ENCODE assay signal across 11 mouse cellular contexts in the genomic region with DNA sequence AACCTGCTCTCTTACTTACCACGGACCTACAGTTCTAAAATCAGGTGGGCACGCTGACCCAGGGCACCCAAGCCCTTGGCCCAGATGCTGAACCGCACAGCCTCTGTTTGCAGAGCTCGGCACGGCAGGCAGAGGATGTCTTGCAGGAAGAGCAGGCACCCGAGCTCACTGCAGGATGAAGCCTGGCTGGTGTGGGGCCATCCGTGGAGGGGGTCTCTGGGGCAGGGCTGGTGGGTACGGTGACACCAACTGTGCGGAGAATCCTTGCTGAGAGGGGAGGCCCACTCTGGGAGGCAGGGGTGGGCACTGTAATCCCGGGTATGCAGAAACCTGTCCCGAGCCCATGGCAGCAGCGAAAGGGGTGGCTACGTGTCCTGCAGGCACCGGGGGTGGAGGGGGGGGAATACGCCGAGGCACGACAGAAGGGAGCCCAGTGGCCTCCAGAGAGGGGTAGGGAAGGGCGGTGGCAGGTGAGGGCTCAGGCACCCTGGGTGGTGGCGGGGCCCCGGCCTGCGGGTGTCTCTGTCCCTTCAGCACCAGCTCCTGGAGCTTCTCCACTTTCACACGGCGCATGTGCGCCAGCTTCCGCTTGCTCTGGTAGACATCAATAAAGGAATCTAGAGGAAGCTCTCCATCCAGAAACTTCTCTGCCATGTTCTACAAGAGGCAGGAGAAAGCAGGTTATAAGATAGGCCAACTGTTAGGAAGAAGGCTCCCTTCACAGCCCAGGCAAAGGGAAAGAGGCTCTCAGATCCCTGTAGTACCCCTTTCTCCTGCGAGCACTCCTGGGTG. TPM values are rescaled to one million over a fixed set of nuclear protein-coding genes. Genes with fewer than 3 reads are reported as not detected.
A peak's percentile ranks its signal among the peaks of the same experiment; 100 is the strongest.
DNase-seq lines count a peak whose midpoint lies in the region; ATAC-seq and TF ChIP-seq lines count a peak whose summit lies in the region.
"Had no signal": no experiment of that assay in that cellular context is flagged by ENCODE, and none has a peak within 500 bp of the region (broad histone marks: within the 10 kb centered on the region; RNA-seq: fewer than 3 reads in every experiment).

No protein-coding gene starts in this region.

- 82% methylated on average over 26 of the region's 26 CpGs for WGBS in heart, postnatal 0 days
- 88% methylated on average over 26 of the region's 26 CpGs for WGBS in liver, embryonic 12.5 days (ENCODE audit: insufficient replicate concordance)
- 90% methylated on average over 26 of the region's 26 CpGs for WGBS in liver, embryonic 11.5 days
- WGBS in stomach, postnatal 0 days = 82% methylated on average over 25 of the region's 26 CpGs

- H3K36me3 ChIP-seq in heart, postnatal 0 days (replicated peaks; ENCODE audit: control insufficient read depth, insufficient read depth, low read length) = peaks cover 53% of the 10 kb centered on the region
- peaks cover 87% of the 10 kb centered on the region for H3K36me3 ChIP-seq in liver, embryonic 12.5 days
- peaks cover 39% of the 10 kb centered on the region for H3K36me3 ChIP-seq in liver, embryonic 11.5 days (ENCODE audit: control insufficient read depth, insufficient read depth, low read length)
- peaks cover 31% of the 10 kb centered on the region for H3K36me3 ChIP-seq in stomach, postnatal 0 days (ENCODE audit: control insufficient read depth, insufficient read depth, low read length)

- no peak overlapping the region for H3K9ac ChIP-seq in heart, postnatal 0 days (replicated peaks; ENCODE audit: low read depth, low read length)
- no peak overlapping the region for H3K9ac ChIP-seq in liver, embryonic 12.5 days
- H3K9ac ChIP-seq in liver, embryonic 11.5 days (ENCODE audit: low read depth, low read length) = no peak overlapping the region
- no peak overlapping the region for H3K9ac ChIP-seq in stomach, postnatal 0 days (ENCODE audit: low read length)

- TF ChIP-seq CTCF in heart, postnatal 0 days (IDR thresholded peaks at IDR 0.05; ENCODE audit: low read depth) = no peak
- TF ChIP-seq CTCF in stomach, postnatal 0 days (IDR thresholded peaks at IDR 0.05; ENCODE audit: low read depth) = no peak

- H3K4me3 ChIP-seq in heart, postnatal 0 days (ENCODE audit: low read depth, low read length) = no peak overlapping the region
- no peak overlapping the region for H3K4me3 ChIP-seq in liver, embryonic 12.5 days
- H3K4me3 ChIP-seq in liver, embryonic 11.5 days (ENCODE audit: low read depth, low read length) = no peak overlapping the region
- no peak overlapping the region for H3K4me3 ChIP-seq in stomach, postnatal 0 days (ENCODE audit: low read depth, low read length)
- H3K4me3 ChIP-seq: megakaryocyte, embryonic 14.5 days had no signal

- no peak overlapping the region for H3K4me2 ChIP-seq in heart, postnatal 0 days (ENCODE audit: low read depth, low read length)
- no peak overlapping the region for H3K4me2 ChIP-seq in liver, embryonic 12.5 days
- no peak overlapping the region for H3K4me2 ChIP-seq in liver, embryonic 11.5 days
- no peak overlapping the region for H3K4me2 ChIP-seq in stomach, postnatal 0 days (replicated peaks; ENCODE audit: low read depth)

- peaks cover 20% of the 10 kb centered on the region for H3K4me1 ChIP-seq in heart, postnatal 0 days (ENCODE audit: control insufficient read depth, insufficient read depth)
- peaks cover 34% of the 10 kb centered on the region for H3K4me1 ChIP-seq in liver, embryonic 12.5 days
- peaks cover 19% of the 10 kb centered on the region for H3K4me1 ChIP-seq in liver, embryonic 11.5 days (replicated peaks; ENCODE audit: control insufficient read depth, insufficient read depth, low read length)
- H3K4me1 ChIP-seq in stomach, postnatal 0 days (replicated peaks; ENCODE audit: control insufficient read depth, insufficient read depth) = peaks cover 3% of the 10 kb centered on the region; the same call in 1 of the 2 replicates

- no peak for TF ChIP-seq EP300 in heart, postnatal 0 days (IDR thresholded peaks at IDR 0.05; ENCODE audit: low read depth)
- no peak for TF ChIP-seq EP300 in stomach, postnatal 0 days (optimal IDR thresholded peaks at IDR 0.05)

- peak; percentile 65 for DNase-seq in cerebellum, adult 9-10 months
- DNase-seq in cerebellum, adult 8-10 months = no peak
- no peak for DNase-seq in heart, postnatal 0 days (ENCODE audit: low spot score)
- DNase-seq in heart, adult 9 months (ENCODE audit: low spot score in 2 of 2) = no peak
- no peak for DNase-seq in liver, embryonic 11.5 days (ENCODE audit: low spot score)
- DNase-seq in stomach, postnatal 0 days (ENCODE audit: low spot score) = no peak
- no peak for DNase-seq in lung, adult 18-20 months
- DNase-seq: lung, adult 2 months; thymus, adult 2 months had no signal

- no peak for ATAC-seq in heart, postnatal 0 days (ENCODE audit: insufficient read depth, low read depth)
- ATAC-seq in liver, embryonic 12.5 days = no peak
- no peak for ATAC-seq in liver, embryonic 11.5 days (replicated peaks; ENCODE audit: low FRiP score)
- no peak for ATAC-seq in stomach, postnatal 0 days (ENCODE audit: low FRiP score, low TSS enrichment)

- H3K9me3 ChIP-seq in heart, postnatal 0 days (replicated peaks; ENCODE audit: control insufficient read depth, low read length) = no peaks in the 10 kb centered on the region
- H3K9me3 ChIP-seq in liver, embryonic 12.5 days (replicated peaks) = no peaks in the 10 kb centered on the region
- H3K9me3 ChIP-seq in liver, embryonic 11.5 days (ENCODE audit: control insufficient read depth, low read length) = no peaks in the 10 kb centered on the region
- no peaks in the 10 kb centered on the region for H3K9me3 ChIP-seq in stomach, postnatal 0 days (ENCODE audit: control insufficient read depth, low read length)
- H3K9me3 ChIP-seq: megakaryocyte, embryonic 14.5 days had no signal

- H3K27ac ChIP-seq in heart, postnatal 0 days (ENCODE audit: low read depth) = peak overlapping the region; percentile 12; the same call in 1 of the 2 replicates
- peak overlapping the region; percentile 29; the same call in 1 of the 2 replicates for H3K27ac ChIP-seq in liver, embryonic 12.5 days
- no peak overlapping the region for H3K27ac ChIP-seq in liver, embryonic 11.5 days (ENCODE audit: low read depth, low read length)
- H3K27ac ChIP-seq in stomach, postnatal 0 days (replicated peaks) = peak overlapping the region; percentile 58

- H3K27me3 ChIP-seq in heart, postnatal 0 days (ENCODE audit: control insufficient read depth, insufficient read depth, low read length) = no peaks in the 10 kb centered on the region
- H3K27me3 ChIP-seq in liver, embryonic 12.5 days (replicated peaks) = no peaks in the 10 kb centered on the region
- no peaks in the 10 kb centered on the region for H3K27me3 ChIP-seq in liver, embryonic 11.5 days (replicated peaks; ENCODE audit: control insufficient read depth, insufficient read depth, low read length)
- no peaks in the 10 kb centered on the region for H3K27me3 ChIP-seq in stomach, postnatal 0 days (ENCODE audit: control insufficient read depth, insufficient read depth, low read length)
- H3K27me3 ChIP-seq: megakaryocyte, embryonic 14.5 days had no signal

RNA-seq across cellular contexts. Expression of a gene that starts 25.8 kb away (rescaled TPM):
- 51.4 and 59.6 TPM in 2 replicates for total RNA-seq in heart, postnatal 0 days (2014; rRNA removed; ENCODE audit: low replicate concordance)
- polyA plus RNA-seq in heart, postnatal 0 days (2015; fragmentation: Nextera tagmentation; extraction: Ambion mirVana) = 44.5 and 55.7 TPM in 2 replicates
- polyA plus RNA-seq in liver, embryonic 12.5 days (2016; fragmentation: Nextera tagmentation; extraction: Ambion mirVana) = 20.9 and 21.8 TPM in 2 replicates
- 31.3 TPM in 2 replicates for polyA plus RNA-seq in liver, embryonic 11.5 days (2014; fragmentation: Nextera tagmentation; extraction: Ambion mirVana)
- 31.0 and 35.8 TPM in 2 replicates for polyA plus RNA-seq in stomach, postnatal 0 days (2015; fragmentation: Nextera tagmentation; extraction: Ambion mirVana)

RNA-seq across cellular contexts. Expression of a gene that starts 32.9 kb away (rescaled TPM):
- total RNA-seq in heart, postnatal 0 days (2014; rRNA removed; ENCODE audit: low replicate concordance) = 16.3 and 29.2 TPM in 2 replicates
- 9.3 and 11.9 TPM in 2 replicates for polyA plus RNA-seq in heart, postnatal 0 days (2015; fragmentation: Nextera tagmentation; extraction: Ambion mirVana)
- 15.2 and 16.7 TPM in 2 replicates for polyA plus RNA-seq in liver, embryonic 12.5 days (2016; fragmentation: Nextera tagmentation; extraction: Ambion mirVana)
- 20.2 and 20.6 TPM in 2 replicates for polyA plus RNA-seq in liver, embryonic 11.5 days (2014; fragmentation: Nextera tagmentation; extraction: Ambion mirVana)
- polyA plus RNA-seq in stomach, postnatal 0 days (2015; fragmentation: Nextera tagmentation; extraction: Ambion mirVana) = 31.2 and 32.2 TPM in 2 replicates
